12 mouse cellular contexts compared by ENCODE assay signal in the genomic region with DNA sequence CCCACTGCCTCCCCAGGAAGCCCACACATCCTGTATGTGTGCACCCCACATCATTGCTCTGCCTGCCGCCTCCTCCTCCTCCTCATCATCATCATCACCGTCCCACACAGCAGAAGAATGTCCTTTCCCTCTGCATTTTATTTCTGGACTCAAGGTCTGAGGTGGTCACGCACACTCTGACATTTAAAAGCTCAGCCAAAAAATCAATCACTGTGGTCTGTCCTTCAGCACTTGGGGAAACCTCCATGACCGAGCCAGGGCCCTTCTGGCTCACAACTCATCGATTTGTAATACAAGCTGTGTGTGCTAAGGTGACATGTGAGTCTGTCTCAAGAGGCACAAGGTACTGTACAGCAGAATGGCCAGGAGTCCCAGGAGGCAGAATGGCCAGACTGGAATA.
"Had no signal": no experiment of that assay in that cellular context is flagged by ENCODE, and none has a peak within 500 bp of the region (broad histone marks: within the 10 kb centered on the region; RNA-seq: fewer than 3 reads in every experiment).

No protein-coding gene starts in this region.

- H3K27ac ChIP-seq: limb, embryonic 15.5 days; liver, embryonic 12.5 days had no signal

- H3K27me3 ChIP-seq: limb, embryonic 15.5 days; liver, embryonic 12.5 days had no signal

- ATAC-seq: intestine, postnatal 0 days; liver, embryonic 12.5 days; midbrain, embryonic 16.5 days had no signal

- H3K4me1 ChIP-seq: liver, embryonic 12.5 days had no signal

- DNase-seq: kidney, adult 8-10 months; kidney, postnatal 25 days; layer of hippocampus, adult 9-11 months; layer of hippocampus, postnatal 36 days; lung, embryonic 14.5 days; lung, postnatal 10 days; lung, postnatal 4 days; right cerebral cortex, postnatal 14 days had no signal

- H3K9ac ChIP-seq: limb, embryonic 15.5 days; liver, embryonic 12.5 days; lung, embryonic 14.5 days had no signal

- H3K9me3 ChIP-seq: limb, embryonic 15.5 days; liver, embryonic 12.5 days had no signal

- H3K4me2 ChIP-seq: limb, embryonic 15.5 days; liver, embryonic 12.5 days; lung, embryonic 14.5 days had no signal

- H3K36me3 ChIP-seq: limb, embryonic 15.5 days; liver, embryonic 12.5 days had no signal

- H3K4me3 ChIP-seq: limb, embryonic 15.5 days; liver, embryonic 12.5 days had no signal
